Mouse (Mus musculus) midbrain, embryonic 14.5 days (tissue): Measurements from ENCODE around the gene Usp10. TPM values are rescaled to one million over a fixed set of nuclear protein-coding genes. Genes with fewer than 3 reads are reported as not detected.

Experiments used
- ATAC-seq: fragments of 200-750 bp; cut with Nextera tagmentation; 2 replicates; pipeline ENCODE4 v1.8.0; 2017; ENCODE audit warnings: moderate number of reproducible peaks, moderate library complexity; ENCODE audit not compliant: low FRiP score, low TSS enrichment
- DNase-seq: peaks from one replicate; pipeline ENCODE4 v3.0.0-alpha.2; 2015
- H3K27ac ChIP-seq: fragments of 300-500 bp; sonication (generic); replicated peaks from 2 replicates; pipeline ENCODE4 v1.5.1; 2014; ENCODE audit warnings: mild to moderate bottlenecking, low read depth, low read length, moderate library complexity
- H3K27me3 ChIP-seq: fragments of 300-500 bp; sonication (generic); 2 replicates; pipeline ENCODE4 v1.6.1; 2014; ENCODE audit warnings: low read length, control low read depth, mixed read lengths; ENCODE audit not compliant: control insufficient read depth, insufficient read depth
- H3K36me3 ChIP-seq: fragments of 300-500 bp; sonication (generic); 2 replicates; pipeline ENCODE4 v1.6.1; 2014; ENCODE audit warnings: low read length, control low read depth; ENCODE audit not compliant: control insufficient read depth, insufficient read depth
- H3K4me1 ChIP-seq: fragments of 300-500 bp; sonication (generic); 2 replicates; pipeline ENCODE4 v1.6.1; 2014; ENCODE audit warnings: mild to moderate bottlenecking, antibody characterized with exemption, low read length, control low read depth; ENCODE audit not compliant: control insufficient read depth, insufficient read depth
- H3K4me2 ChIP-seq: fragments of 300-500 bp; sonication (generic); 2 replicates; pipeline ENCODE4 v1.6.1; 2014; ENCODE audit warnings: mild to moderate bottlenecking, low read length, moderate library complexity
- H3K4me3 ChIP-seq: fragments of 300-500 bp; sonication (generic); replicated peaks from 2 replicates; pipeline ENCODE4 v1.5.1; 2014; ENCODE audit warnings: low read depth, low read length
- H3K9ac ChIP-seq: fragments of 300-500 bp; sonication (generic); replicated peaks from 2 replicates; pipeline ENCODE4 v1.6.1; 2014; ENCODE audit warnings: mild to moderate bottlenecking, low read length, moderate library complexity
- H3K9me3 ChIP-seq: fragments of 300-500 bp; sonication (generic); 2 replicates; pipeline ENCODE4 v1.6.1; 2016; ENCODE audit warnings: low read length, control low read depth, mixed read lengths; ENCODE audit not compliant: control insufficient read depth
- WGBS: fragments of 180-500 bp; shearing (Covaris S2); extraction: QIAGEN DNeasy Blood & Tissue Kit; methylation state at CpG from one replicate; pipeline ENCODE4 v1.1.7; 2014; 5-methylcytosine and 5-hydroxymethylcytosine counted together
- polyA plus RNA-seq: library from polyadenylated mRNA; unstranded; fragments of >200 nt; fragmentation: Nextera tagmentation; extraction: Ambion mirVana; gene quantifications from 2 replicates; pipeline ENCODE4 v1.2.1, GENCODE M21; 2014

Usp10 gene
- polyA plus RNA-seq, 1 experiment from 2014 or later: 106 TPM

GRCm38 (mm10) chr8:119910547-119911257 is 542 bp downstream of the Usp10 start, which contains the start of gene Gm20388:
TSS of gene Gm20388 (plus strand) at chr8:119910841.
- ATAC-seq: peak; percentile 95
- Histone ChIP-seq H3K4me2 (peak within 1 kb of the TSS; percentile 85), H3K27me3 (no peaks in the 10 kb centered on the region), H3K36me3 (no peaks in the 10 kb centered on the region), H3K9me3 (no peaks in the 10 kb centered on the region), H3K9ac (peak within 1 kb of the TSS; percentile 84), H3K4me1 (peaks cover 42% of the 10 kb centered on the region), H3K4me3 (peak within 1 kb of the TSS; percentile 80), H3K27ac (peak within 1 kb of the TSS; percentile 95)
- DNase-seq: peak; percentile 96
- WGBS: under 1% methylated on average over 96 of the region's 97 CpGs

GRCm38 (mm10) chr8:119911258-119911962 is 1.2 kb downstream of the Usp10 start:
- Histone ChIP-seq H3K4me1 (peaks cover 42% of the 10 kb centered on the region), H3K27me3 (no peaks in the 10 kb centered on the region), H3K9ac (peak overlapping the region; percentile 84), H3K27ac (peak overlapping the region; percentile 95), H3K4me3 (peak overlapping the region; percentile 80), H3K4me2 (peak overlapping the region; percentile 85), H3K9me3 (no peaks in the 10 kb centered on the region), H3K36me3 (no peaks in the 10 kb centered on the region)
- ATAC-seq (peak; percentile 51; the same call in 1 of the 2 replicates), DNase-seq (no peak)
- under 1% methylated on average over 30 of the region's 30 CpGs for WGBS

- H3K4me1 ChIP-seq: peaks cover 42% of the 10 kb centered on the region
Measured at GRCm38 (mm10) chr8:119912643-119913042, 2.5 kb downstream of the Usp10 start.

GRCm38 (mm10) chr8:119913181-119913580 is 3.0 kb downstream of the Usp10 start:
- no peaks in the 10 kb centered on the region for H3K27me3 ChIP-seq
- no peak for DNase-seq
- H3K4me3 ChIP-seq: no peak overlapping the region
- WGBS: 77% methylated on average over 3 of the region's 3 CpGs
- no peak overlapping the region; the same call in 1 of the 2 replicates for H3K9ac ChIP-seq
- no peak overlapping the region for H3K27ac ChIP-seq
- H3K4me1 ChIP-seq: peaks cover 42% of the 10 kb centered on the region
- peak overlapping the region; percentile 85 for H3K4me2 ChIP-seq
- H3K36me3 ChIP-seq: 0 out of 2 replicates have a peak, but pooled peaks cover 3% of the 10 kb centered on the region
- no peak for ATAC-seq
- H3K9me3 ChIP-seq: no peaks in the 10 kb centered on the region

More at GRCm38 (mm10) chr8:119912643-119913042, 2.5 kb downstream of the Usp10 start:
- no peaks in the 10 kb centered on the region for H3K36me3 ChIP-seq
- H3K27me3 ChIP-seq: no peaks in the 10 kb centered on the region
- 0 out of 2 replicates have a peak overlapping the region, but pooled peaks have one; percentile 80 for H3K4me3 ChIP-seq
- H3K4me2 ChIP-seq: peak overlapping the region; percentile 85
- no peaks in the 10 kb centered on the region for H3K9me3 ChIP-seq
- no peak overlapping the region for H3K9ac ChIP-seq
- H3K27ac ChIP-seq: no peak overlapping the region
- DNase-seq (no peak), ATAC-seq (no peak)
- WGBS: 42% methylated on average over 6 of the region's 6 CpGs

GRCm38 (mm10) chr8:119914161-119914560 is 4.0 kb downstream of the Usp10 start:
- ATAC-seq (no peak), DNase-seq (no peak)
- Histone ChIP-seq H3K4me3 (no peak overlapping the region), H3K27ac (no peak overlapping the region), H3K4me2 (no peak overlapping the region), H3K27me3 (no peaks in the 10 kb centered on the region), H3K4me1 (peaks cover 42% of the 10 kb centered on the region), H3K9ac (no peak overlapping the region), H3K36me3 (0 out of 2 replicates have a peak, but pooled peaks cover 5% of the 10 kb centered on the region), H3K9me3 (no peaks in the 10 kb centered on the region)
- WGBS: 53% methylated on average over 2 of the region's 2 CpGs

- Histone ChIP-seq H3K36me3 (0 out of 2 replicates have a peak, but pooled peaks cover 7% of the 10 kb centered on the region), H3K9ac (no peak overlapping the region), H3K27ac (no peak overlapping the region), H3K4me1 (peaks cover 36% of the 10 kb centered on the region), H3K27me3 (no peaks in the 10 kb centered on the region), H3K4me2 (no peak overlapping the region), H3K4me3 (no peak overlapping the region), H3K9me3 (no peaks in the 10 kb centered on the region)
- ATAC-seq (no peak), DNase-seq (no peak)
- WGBS: 92% methylated on average over 4 of the region's 4 CpGs
Measured at GRCm38 (mm10) chr8:119915298-119915697, 5.1 kb downstream of the Usp10 start.

GRCm38 (mm10) chr8:119916237-119916892 is 6.2 kb downstream of the Usp10 start:
- H3K4me3 ChIP-seq: no peak overlapping the region
- DNase-seq (no peak), ATAC-seq (no peak)
- H3K4me2 ChIP-seq: no peak overlapping the region
- no peaks in the 10 kb centered on the region for H3K27me3 ChIP-seq
- no peaks in the 10 kb centered on the region for H3K9me3 ChIP-seq
- no peak overlapping the region for H3K9ac ChIP-seq
- H3K36me3 ChIP-seq: 0 out of 2 replicates have a peak, but pooled peaks cover 7% of the 10 kb centered on the region
- H3K27ac ChIP-seq: no peak overlapping the region
- H3K4me1 ChIP-seq: peaks cover 34% of the 10 kb centered on the region
- 80% methylated on average over 16 of the region's 16 CpGs for WGBS

- ATAC-seq (no peak), DNase-seq (no peak)
- Histone ChIP-seq H3K9ac (no peak overlapping the region), H3K4me3 (no peak overlapping the region), H3K4me2 (no peak overlapping the region), H3K27ac (no peak overlapping the region), H3K9me3 (no peaks in the 10 kb centered on the region), H3K36me3 (0 out of 2 replicates have a peak, but pooled peaks cover 7% of the 10 kb centered on the region), H3K27me3 (no peaks in the 10 kb centered on the region), H3K4me1 (peaks cover 23% of the 10 kb centered on the region)
- WGBS: 93% methylated on average over 3 of the region's 3 CpGs
Measured at GRCm38 (mm10) chr8:119917415-119917814, 7.3 kb downstream of the Usp10 start.
